Mouse (Mus musculus): Measurements from ENCODE around the gene Dcaf17.

Dcaf17 gene

DNA sequence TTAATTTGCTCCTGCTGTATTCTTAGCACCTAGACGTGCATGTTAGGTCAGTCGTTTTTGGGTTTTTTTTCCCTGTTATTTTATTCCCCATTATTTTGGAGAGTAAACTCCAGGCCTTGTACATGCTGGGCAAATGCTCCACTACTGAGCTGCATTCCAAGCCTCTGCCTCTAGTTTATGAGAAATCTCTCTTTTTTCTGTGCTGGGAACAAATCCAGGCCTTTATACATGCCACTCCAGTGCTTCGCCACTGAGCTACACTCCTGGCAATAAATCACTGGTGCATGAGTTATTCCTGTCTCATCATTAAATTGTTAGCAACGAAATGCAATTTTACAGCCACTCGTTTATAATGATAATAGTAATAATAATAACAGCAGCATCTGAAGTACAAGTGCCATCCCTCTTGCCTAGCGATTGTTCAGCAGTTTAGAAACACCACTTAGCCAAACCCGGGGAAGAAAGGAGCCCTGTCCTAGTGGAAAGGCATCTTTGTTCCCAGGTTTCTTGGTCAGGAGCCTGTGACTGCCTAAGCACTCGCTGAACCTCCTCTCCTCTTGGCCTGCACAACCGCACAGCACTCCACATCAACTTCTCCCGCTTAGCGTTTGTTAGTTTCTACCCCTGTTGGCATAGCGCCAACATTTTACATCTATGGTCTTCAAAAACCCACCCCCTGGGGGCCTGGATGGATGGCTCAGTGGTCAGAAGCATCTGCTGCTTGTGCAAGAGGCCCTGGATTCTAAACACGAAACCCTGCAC is 67.3 kb downstream of the Dcaf17 start:
- DNase-seq, result no peak

DNA sequence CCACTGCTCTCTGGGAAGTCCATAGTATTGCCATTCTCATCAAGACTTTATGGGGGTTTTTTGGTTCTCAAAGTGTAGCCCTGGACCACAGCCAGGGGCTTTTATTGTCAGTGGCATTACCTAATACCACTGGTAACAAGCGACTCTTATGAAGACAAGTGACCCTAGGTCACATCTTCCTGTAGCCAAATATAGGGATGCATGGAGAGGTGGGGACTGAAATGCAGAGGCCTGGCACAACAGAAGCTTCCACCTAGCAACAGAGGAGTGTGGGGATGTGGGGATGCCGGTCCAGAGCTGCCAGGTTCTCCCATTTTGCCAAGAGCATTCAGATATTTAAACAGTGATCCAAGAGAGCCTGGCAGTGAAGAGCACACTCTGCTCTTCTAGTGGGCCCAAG is 68.5 kb downstream of the Dcaf17 start:
- DNase-seq, result no peak

GRCm38 (mm10) chr2:71127779-71128534 is 72.8 kb downstream of the Dcaf17 start:
- peak; percentile 49 for DNase-seq

- DNase-seq, result no peak
These were observed 75.2 kb downstream of the Dcaf17 start for GRCm38 (mm10) chr2:71130366-71130765.

- no peak for DNase-seq
These were observed 76.9 kb downstream of the Dcaf17 start for GRCm38 (mm10) chr2:71131866-71132496.

GRCm38 (mm10) chr2:71134041-71134505 is 78.9 kb downstream of the Dcaf17 start:
- no peak for DNase-seq

- no peak for DNase-seq
These were observed 79.7 kb downstream of the Dcaf17 start for GRCm38 (mm10) chr2:71134836-71135235.

DNA sequence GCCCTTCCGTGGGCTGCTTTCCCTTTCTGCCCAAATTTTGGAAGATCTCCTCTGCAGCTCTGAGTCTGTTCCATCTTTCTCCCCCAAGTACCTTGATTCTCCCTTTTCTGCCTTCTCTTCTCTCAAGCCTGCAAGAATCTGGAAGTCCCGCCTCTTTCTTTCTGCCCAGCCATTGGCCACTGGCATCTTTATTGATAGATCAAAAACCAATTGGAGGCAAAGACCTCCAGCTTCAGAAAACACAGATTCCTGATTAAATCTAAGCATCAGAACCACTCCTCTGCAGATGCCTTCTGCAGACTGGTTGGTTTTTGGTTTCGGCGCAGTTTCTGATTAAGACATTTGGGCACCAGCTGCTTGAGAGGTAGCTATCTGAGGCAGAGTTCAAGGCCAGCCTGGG is 85.5 kb downstream of the Dcaf17 start:
- no peak for DNase-seq

DNA sequence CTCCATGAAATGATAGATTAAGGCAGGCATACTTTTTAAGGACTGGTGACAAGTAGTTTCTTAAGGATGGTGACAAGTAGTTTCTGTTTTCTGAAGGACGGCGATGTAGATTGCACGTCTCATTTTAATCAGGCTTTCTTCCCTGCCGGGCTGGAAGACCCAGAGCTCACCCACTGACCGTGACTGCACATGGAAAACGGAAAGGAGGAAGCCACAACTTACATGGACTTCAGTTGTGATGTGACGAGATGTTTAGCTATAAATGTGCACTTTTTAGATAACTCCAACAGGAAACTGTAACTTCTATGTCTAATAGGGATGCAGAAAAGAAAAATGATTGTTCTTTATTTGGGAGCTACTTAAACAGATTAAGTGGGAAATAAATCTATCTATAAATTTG is 87.3 kb downstream of the Dcaf17 start:
- no peak for DNase-seq

DNA sequence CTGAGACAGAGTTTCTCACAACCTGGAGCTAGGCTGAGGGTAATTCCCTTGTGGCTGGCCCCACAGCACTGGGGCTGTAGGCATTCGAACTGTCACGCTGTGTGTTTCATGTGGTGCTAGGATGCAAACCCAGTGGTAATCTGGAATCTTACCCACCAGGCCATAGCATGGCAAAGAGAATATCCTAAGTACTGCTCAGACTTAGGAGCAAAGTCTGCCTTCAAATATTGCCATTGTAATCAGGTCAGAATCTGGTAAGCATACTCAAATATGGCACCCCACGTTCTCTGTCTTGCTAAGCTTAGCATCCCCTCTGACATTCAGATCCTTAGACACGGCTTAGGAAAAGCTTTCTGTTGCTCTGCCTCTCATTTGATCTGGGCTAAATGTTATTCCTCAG is 90.7 kb downstream of the Dcaf17 start:
- DNase-seq, result no peak

- no peak for DNase-seq
These were observed 91.1 kb downstream of the Dcaf17 start for GRCm38 (mm10) chr2:71146266-71146665.

GRCm38 (mm10) chr2:71147816-71148215 is 92.7 kb downstream of the Dcaf17 start:
- no peak for DNase-seq
